Mouse (Mus musculus): ENCODE results near the gene Rad18. TPM values are rescaled to one million over a fixed set of nuclear protein-coding genes. Genes with fewer than 3 reads are reported as not detected.

Rad18 gene
- polyA plus RNA-seq, 1 experiment from 2014 or later = 41.8 TPM

GRCm38 (mm10) chr6:112574558-112574957, 121.9 kb downstream of the Rad18 start:
- no peaks in the 10 kb centered on the region for H3K4me1 ChIP-seq
- ATAC-seq (ENCODE audit: low FRiP score, low read depth) = no peak
- 75% methylated on average over 3 of the region's 3 CpGs for WGBS
- no peak overlapping the region for H3K9ac ChIP-seq
- H3K36me3 ChIP-seq = no peaks in the 10 kb centered on the region
- H3K4me2 ChIP-seq (replicated peaks) = no peak overlapping the region
- no peak overlapping the region for H3K4me3 ChIP-seq
- H3K27me3 ChIP-seq = no peaks in the 10 kb centered on the region; the same call in 1 of the 2 replicates
- no peaks in the 10 kb centered on the region for H3K9me3 ChIP-seq
- no peak overlapping the region for H3K27ac ChIP-seq

- ATAC-seq (ENCODE audit: low FRiP score, low read depth) = no peak
- H3K4me1 ChIP-seq = no peaks in the 10 kb centered on the region
- WGBS = 69% methylated on average over 1 of the region's 1 CpGs
- H3K27me3 ChIP-seq = peaks cover 13% of the 10 kb centered on the region
- no peak overlapping the region for H3K4me3 ChIP-seq
- H3K9me3 ChIP-seq = no peaks in the 10 kb centered on the region
- H3K4me2 ChIP-seq (replicated peaks) = no peak overlapping the region
- H3K9ac ChIP-seq = no peak overlapping the region
- H3K36me3 ChIP-seq = no peaks in the 10 kb centered on the region
- no peak overlapping the region for H3K27ac ChIP-seq
Measured at GRCm38 (mm10) chr6:112570413-112570812, 126.1 kb downstream of the Rad18 start.

Other genes starting within 250 kb of the Rad18 start
- 7.8 and 9.3 TPM in 2 replicates for gene Cav3, start 237.2 kb downstream of the Rad18 start, polyA plus RNA-seq (2015; fragmentation: Nextera tagmentation; extraction: Ambion mirVana)
- gene Oxtr, start 206.7 kb downstream of the Rad18 start, polyA plus RNA-seq (2015; fragmentation: Nextera tagmentation; extraction: Ambion mirVana) = 0.28 and 0.42 TPM in 2 replicates

Measured in limb, embryonic 13.5 days (tissue).